Mouse (Mus musculus): ENCODE measurements around the gene Tctn1. TPM values are rescaled to one million over a fixed set of nuclear protein-coding genes. Genes with fewer than 3 reads are reported as not detected.

Gene Tctn1
- total RNA-seq, 2 experiments from 2014 or later, result 10.3 to 14.6 TPM

- no peak for DNase-seq (ENCODE audit: low spot score in 2 of 2)
Observed at GRCm38 (mm10) chr5:122286191-122286590, 21.9 kb upstream of the Tctn1 start.

- DNase-seq (ENCODE audit: low spot score in 2 of 2), result no peak
Observed at GRCm38 (mm10) chr5:122285767-122286150, 21.5 kb upstream of the Tctn1 start.

GRCm38 (mm10) chr5:122285029-122285766 is 20.9 kb upstream of the Tctn1 start:
- DNase-seq (ENCODE audit: low spot score in 2 of 2), result peak in 1 of 2 experiments; percentile 32

- peak; percentile 88 to 90 for DNase-seq (ENCODE audit: low spot score in 2 of 2)
Observed at GRCm38 (mm10) chr5:122284183-122285028, 20.1 kb upstream of the Tctn1 start, which contains the start of gene Pptc7. Gene Pptc7 (plus strand): TSS chr5:122284365.

- DNase-seq (ENCODE audit: low spot score in 2 of 2), result no peak
Observed at GRCm38 (mm10) chr5:122283828-122284182, 19.5 kb upstream of the Tctn1 start.

GRCm38 (mm10) chr5:122280827-122281462 is 16.7 kb upstream of the Tctn1 start:
- DNase-seq (ENCODE audit: low spot score in 2 of 2), result no peak

GRCm38 (mm10) chr5:122280422-122280826 is 16.2 kb upstream of the Tctn1 start:
- no peak for DNase-seq (ENCODE audit: low spot score in 2 of 2)

GRCm38 (mm10) chr5:122279799-122280421 is 15.7 kb upstream of the Tctn1 start:
- DNase-seq (ENCODE audit: low spot score in 2 of 2), result no peak

- DNase-seq (ENCODE audit: low spot score in 2 of 2), result no peak
Observed at GRCm38 (mm10) chr5:122278946-122279345, 14.7 kb upstream of the Tctn1 start.

GRCm38 (mm10) chr5:122274785-122275184 is 10.5 kb upstream of the Tctn1 start:
- DNase-seq (ENCODE audit: low spot score in 2 of 2), result no peak

GRCm38 (mm10) chr5:122272821-122273220 is 8.6 kb upstream of the Tctn1 start:
- no peak for DNase-seq (ENCODE audit: low spot score in 2 of 2)

GRCm38 (mm10) chr5:122268858-122269604 is 4.8 kb upstream of the Tctn1 start:
- no peak for DNase-seq (ENCODE audit: low spot score in 2 of 2)

- DNase-seq (ENCODE audit: low spot score in 2 of 2), result peak; percentile 73 to 78
Observed at GRCm38 (mm10) chr5:122267899-122268298, 3.6 kb upstream of the Tctn1 start.

- DNase-seq (ENCODE audit: low spot score in 2 of 2), result no peak
Observed at GRCm38 (mm10) chr5:122267136-122267535, 2.9 kb upstream of the Tctn1 start.

- no peak for DNase-seq (ENCODE audit: low spot score in 2 of 2)
Observed at GRCm38 (mm10) chr5:122265942-122266341, 1.7 kb upstream of the Tctn1 start.

GRCm38 (mm10) chr5:122265187-122265586 is 927 bp upstream of the Tctn1 start:
- no peak for DNase-seq (ENCODE audit: low spot score in 2 of 2)

GRCm38 (mm10) chr5:122262104-122262503 is 2.2 kb downstream of the Tctn1 start:
- DNase-seq (ENCODE audit: low spot score in 2 of 2), result no peak

GRCm38 (mm10) chr5:122258027-122258741 is 6.1 kb downstream of the Tctn1 start:
- DNase-seq (ENCODE audit: low spot score in 2 of 2), result no peak

- DNase-seq (ENCODE audit: low spot score in 2 of 2), result no peak
Observed at GRCm38 (mm10) chr5:122251895-122252606, 12.2 kb downstream of the Tctn1 start.

Data from left cerebral cortex, adult 18-20 months (tissue).